Mouse (Mus musculus): ENCODE data around the gene Slc5a5.

The Slc5a5 gene

DNA sequence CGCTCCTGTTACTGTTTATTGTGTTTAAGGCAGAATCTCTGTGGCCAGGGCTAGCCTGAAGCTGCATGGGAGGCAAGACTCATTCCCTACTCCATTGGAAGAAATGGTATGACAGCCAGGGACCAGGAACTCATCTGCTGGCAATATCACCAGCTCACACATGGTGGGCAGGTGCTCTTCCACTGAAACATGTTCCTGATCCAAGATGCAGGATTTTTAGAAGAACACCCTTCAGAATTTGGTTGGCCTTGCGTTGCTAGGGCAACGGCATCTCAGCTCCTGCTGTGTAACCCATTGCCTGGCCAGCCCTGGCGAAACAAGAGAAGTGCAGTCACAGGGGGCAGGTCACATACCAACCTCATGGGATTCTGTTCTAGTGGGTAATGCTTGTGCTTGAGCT lies 13.1 kb downstream of the Slc5a5 start:
- no peak for DNase-seq (ENCODE audit: low spot score in 2 of 2)

GRCm38 (mm10) chr8:70878178-70878577 lies 14.4 kb downstream of the Slc5a5 start:
- no peak for DNase-seq (ENCODE audit: low spot score in 2 of 2)

DNA sequence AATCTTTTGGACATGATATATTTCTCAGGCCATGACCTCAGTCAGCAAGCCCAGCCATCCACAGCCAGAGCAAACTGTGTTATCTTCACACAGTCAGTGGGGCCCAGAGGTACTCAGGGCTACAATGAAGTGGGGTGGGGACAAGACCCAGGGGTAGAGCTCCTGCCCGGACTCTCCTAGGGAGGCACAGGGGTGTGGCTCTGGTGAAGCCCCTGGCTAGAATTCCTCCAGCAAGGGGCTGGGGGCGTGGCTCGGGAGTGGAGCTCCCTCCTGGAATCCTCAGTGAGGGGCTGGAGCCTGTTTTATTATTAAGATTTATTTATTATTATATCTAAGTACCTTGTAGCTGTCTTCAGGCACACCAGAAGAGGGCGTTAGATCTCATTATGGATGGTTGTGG lies 16.2 kb downstream of the Slc5a5 start:
- DNase-seq (ENCODE audit: low spot score in 2 of 2): no peak

GRCm38 (mm10) chr8:70874441-70874840 lies 18.1 kb downstream of the Slc5a5 start:
- no peak for DNase-seq (ENCODE audit: low spot score in 2 of 2)

DNA sequence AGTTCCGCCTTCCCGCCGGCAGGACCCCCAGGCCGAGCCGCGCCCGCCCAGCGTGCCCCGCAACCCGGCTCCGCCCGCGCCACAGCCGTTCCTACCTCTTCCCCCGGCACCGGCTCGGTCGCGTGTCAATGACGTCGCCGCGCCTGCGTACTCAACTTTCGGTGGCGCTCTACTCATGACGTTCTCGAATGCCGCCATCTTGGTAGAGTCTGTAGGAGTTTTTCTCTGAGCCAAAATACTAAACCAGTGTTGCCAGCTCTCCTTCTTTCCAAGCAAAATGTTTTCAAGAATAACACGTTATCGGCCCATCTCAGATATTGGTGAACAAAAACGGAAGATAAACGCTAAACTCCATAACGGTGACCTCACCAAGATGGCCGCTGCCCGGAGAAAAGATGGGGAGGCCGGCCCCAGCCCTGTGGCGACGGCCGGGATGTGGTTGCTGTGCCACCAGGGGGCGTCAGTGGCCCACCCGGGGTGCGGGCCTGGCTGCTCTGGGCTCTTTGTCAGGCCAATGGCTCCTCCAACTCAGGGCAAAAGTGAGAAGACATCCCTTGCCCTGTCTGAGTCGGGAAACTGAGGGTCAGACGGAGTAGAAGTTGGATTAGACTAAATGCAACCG lies 19.1 kb downstream of the Slc5a5 start, which contains the start of gene Ccdc124:
Gene Ccdc124 (minus strand): TSS at position 572 of the 622 bp plus-strand sequence.
- peak; percentile 91 to 96 for DNase-seq (ENCODE audit: low spot score in 2 of 2)

GRCm38 (mm10) chr8:70872643-70873363 lies 19.8 kb downstream of the Slc5a5 start:
- no peak for DNase-seq (ENCODE audit: low spot score in 2 of 2)

DNA sequence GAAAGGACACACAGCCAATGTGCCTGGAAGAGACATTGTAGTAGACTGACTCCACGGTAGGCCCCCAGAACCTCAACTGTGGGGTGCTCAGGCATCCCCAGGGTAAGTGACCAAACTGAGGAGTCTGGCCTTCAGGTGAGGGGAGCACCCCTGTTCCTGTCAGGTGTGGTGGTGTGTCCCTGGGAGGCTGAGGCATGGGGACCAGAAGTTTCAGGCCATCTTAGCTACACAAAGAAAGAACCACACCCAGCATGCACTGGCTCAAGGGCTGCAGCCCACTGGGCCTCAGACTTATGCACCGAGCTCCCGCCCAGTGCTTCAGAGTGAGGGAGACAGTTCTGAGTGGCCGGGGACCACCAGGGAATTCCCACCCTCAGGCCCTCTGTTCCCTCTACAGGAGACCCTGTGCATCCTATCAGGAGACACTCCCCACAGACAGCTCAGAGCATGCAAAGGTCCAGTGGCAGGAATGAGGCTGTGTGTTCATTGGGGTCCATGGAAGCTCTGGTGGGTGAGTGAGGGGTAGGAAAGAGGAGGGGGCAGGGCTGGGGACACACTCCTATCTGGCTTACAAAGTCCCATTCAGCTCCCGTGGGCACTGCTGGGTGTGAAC lies 21.3 kb downstream of the Slc5a5 start:
- DNase-seq (ENCODE audit: low spot score in 2 of 2): no peak

DNA sequence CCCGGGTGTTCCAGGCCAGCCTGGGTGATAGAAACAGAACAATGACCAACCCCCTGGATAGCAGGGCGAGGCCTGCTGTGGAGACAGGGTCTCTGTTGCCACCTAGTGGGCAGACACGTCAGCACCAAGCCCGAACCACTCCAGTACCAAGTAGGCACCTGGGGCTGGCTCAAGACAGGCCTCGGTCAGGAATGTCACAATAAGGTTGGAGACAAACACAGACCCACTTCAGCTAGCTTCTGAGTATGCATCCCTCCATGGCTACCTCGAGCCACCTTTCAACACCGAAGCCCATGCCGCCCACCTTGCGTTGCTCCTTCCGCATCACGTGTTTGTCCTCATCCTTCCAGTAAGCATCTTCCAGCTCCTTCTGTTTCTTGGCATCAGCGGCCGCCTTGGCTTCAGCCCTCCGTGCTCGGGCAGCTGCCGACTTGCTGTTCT lies 22.9 kb downstream of the Slc5a5 start:
- peak; percentile 48 to 62 for DNase-seq (ENCODE audit: low spot score in 2 of 2)

DNA sequence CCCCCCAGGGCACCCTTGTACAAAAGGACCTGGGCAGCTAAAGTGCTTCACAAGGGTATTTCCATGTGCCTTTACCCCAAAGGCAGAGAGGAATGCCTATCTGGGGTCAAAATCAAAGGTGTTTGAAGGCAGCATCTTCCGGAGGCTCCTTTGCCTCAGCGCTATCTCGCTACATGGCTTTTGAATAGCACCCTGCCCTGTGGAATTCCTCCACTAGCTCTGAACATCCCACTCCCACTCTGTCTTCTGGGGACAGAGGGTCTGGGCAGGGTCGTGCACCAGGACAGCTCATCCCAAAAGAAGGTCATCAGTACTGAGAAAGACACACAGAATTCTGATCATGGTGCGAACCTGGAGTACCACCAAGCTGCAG lies 23.4 kb downstream of the Slc5a5 start:
- DNase-seq (ENCODE audit: low spot score in 2 of 2): no peak

DNA sequence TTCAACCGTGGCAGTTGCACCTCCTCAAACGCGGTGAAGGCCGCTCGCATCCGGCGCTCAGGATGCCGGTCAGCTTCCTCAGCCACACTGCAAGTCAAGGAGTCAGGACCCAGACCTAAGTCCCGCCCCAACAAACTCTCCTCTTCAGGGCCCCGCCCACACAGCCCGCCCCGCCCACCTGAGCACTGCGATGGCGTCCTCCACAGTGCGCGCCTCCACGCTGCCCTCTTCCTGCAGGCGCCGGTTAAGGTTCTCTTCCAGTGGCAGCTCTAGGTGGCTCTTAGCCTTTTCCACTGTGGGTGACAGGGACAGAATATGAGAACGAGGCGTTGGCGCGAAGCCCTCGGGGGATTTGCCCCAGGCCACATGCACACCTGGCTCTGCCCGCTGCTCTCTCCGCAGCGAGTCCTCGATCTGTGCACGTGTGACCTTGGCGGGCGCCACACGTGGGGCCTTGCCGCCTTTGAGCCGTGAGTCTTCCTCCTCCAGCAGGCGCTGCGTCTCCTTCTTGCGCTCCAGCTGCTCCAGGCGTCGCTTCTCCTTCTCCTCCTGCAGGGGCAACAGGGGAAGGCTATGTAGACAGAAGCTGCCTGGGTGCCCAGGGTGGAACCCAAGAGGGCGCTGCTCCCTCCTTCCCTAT lies 23.9 kb downstream of the Slc5a5 start:
- DNase-seq (ENCODE audit: low spot score in 2 of 2): no peak

DNA sequence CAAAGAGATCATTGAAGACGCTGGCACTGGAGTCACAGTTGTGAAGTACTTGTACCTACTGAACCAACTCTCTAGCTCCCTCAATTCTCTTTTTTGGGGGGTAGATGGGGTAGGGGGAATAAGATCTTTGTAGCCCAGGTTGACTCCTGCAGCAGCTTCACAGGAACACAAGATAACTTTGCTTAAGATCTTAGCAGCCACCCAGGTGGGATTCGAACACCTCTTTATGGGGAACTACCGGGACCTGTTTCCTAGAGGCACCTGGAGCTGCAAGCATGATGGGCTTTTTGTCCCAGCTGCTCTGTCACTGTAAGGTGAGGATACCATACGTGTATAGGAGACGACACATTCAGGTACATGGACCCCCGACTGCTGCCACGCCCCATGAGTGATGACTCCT lies 26.0 kb downstream of the Slc5a5 start:
- no peak for DNase-seq (ENCODE audit: low spot score in 2 of 2)

- no peak for DNase-seq (ENCODE audit: low spot score in 2 of 2)
Measured at GRCm38 (mm10) chr8:70866001-70866520, 26.5 kb downstream of the Slc5a5 start.

DNA sequence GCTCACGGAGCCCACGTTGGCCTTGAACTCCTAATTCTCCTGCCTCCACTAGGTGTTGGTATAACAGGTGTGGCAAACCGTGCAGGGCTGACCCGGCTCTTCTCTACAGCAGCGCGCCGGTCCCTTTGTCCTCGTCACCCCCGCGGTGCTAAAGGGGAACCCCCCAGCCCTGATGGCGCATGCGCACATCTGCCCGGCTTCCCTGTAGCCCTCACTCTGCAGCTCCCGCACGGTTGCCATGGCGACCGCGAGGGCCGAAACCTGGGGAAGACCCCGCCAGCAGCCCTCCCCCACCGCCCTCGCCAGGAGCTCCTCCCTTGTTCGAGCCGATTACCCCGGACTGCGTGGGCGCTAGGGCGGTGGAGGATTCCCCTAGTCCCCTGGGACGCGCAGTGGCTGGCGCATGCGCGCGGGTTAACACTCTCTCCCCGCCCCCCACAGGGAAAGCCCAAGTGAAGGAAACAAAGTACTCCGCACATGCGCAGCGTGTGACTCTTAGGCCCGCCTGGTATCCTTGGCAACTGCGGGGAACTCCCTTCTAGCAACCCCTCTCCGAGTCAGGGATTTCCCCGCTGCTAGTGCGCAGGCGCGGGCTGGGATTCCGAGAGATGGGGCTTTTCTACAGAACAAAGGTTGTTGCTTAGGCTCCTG lies 27.1 kb downstream of the Slc5a5 start:
- DNase-seq (ENCODE audit: low spot score in 2 of 2): peak; percentile 97 to 98

DNA sequence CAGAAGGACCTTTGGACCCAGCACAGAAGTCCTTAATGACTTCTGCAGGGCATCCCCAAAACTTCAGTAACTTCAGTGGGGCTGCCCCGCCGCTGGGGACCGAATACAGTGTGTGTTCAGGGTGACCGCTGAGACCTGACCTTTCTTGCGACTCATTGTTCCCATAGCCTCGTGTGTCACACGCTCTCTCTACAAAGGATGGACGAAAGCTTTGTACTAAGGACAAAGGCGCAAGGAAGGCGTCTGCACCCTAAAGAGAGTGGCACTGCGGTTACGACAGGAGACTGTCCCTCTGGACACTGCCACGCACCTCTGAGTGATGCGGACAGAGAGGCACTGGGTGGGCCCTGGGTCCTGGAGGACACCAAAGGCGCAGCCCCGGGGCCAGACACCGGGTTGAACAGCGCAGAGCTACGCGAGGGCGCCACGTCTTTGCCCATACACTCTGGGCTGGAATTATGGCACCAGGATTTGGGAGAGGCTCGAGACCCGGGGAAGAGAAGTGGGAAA lies 27.8 kb downstream of the Slc5a5 start:
- no peak for DNase-seq (ENCODE audit: low spot score in 2 of 2)

- no peak for DNase-seq (ENCODE audit: low spot score in 2 of 2)
Measured at GRCm38 (mm10) chr8:70863956-70864711, 28.4 kb downstream of the Slc5a5 start.

GRCm38 (mm10) chr8:70862824-70863641 lies 29.5 kb downstream of the Slc5a5 start, which contains the start of gene Kcnn1:
TSS of gene Kcnn1 (minus strand) at chr8:70863258.
- DNase-seq (ENCODE audit: low spot score in 2 of 2): no peak

DNA sequence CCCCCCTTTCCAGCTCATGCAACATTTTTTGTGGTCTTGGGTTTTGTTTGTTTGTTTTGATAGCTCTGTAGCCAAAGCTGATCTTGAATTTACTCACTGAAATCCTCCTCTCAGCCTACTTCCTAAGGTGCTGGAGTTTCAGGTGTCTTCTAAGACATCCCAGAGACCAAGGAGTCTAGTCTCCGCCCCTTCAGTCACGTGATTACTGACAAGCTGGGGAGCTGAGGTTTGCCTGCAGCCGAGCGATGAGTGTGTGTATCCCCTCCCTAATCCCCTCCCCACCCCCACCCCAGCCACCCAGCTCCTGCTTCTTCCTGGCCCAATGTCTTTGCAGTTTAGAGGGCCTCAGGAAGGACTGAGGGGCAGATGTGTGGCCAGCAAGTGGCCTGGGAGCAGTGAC lies 35.0 kb downstream of the Slc5a5 start:
- DNase-seq (ENCODE audit: low spot score in 2 of 2): no peak

GRCm38 (mm10) chr8:70856541-70857197 lies 35.9 kb downstream of the Slc5a5 start:
- DNase-seq (ENCODE audit: low spot score in 2 of 2): peak; percentile 53

GRCm38 (mm10) chr8:70856028-70856427 lies 36.5 kb downstream of the Slc5a5 start:
- no peak for DNase-seq (ENCODE audit: low spot score in 2 of 2)
